Mouse (Mus musculus): ENCODE measurements around the gene Lsm4. TPM values are rescaled to one million over a fixed set of nuclear protein-coding genes. Genes with fewer than 3 reads are reported as not detected.

Lsm4 gene
- polyA plus RNA-seq, 1 experiment from 2014 or later: 98.5 TPM

GRCm38 (mm10) chr8:70678679-70679078, 5.6 kb downstream of the Lsm4 start:
- H3K27me3 ChIP-seq (ENCODE audit: insufficient read depth, low read length): no peaks in the 10 kb centered on the region
- DNase-seq (no peak), ATAC-seq (no peak)
- H3K27ac ChIP-seq (ENCODE audit: low read depth): no peak overlapping the region
- H3K4me3 ChIP-seq (ENCODE audit: low read depth, low read length): no peak overlapping the region
- no peaks in the 10 kb centered on the region for H3K9me3 ChIP-seq (ENCODE audit: low read length)
- peaks cover 10% of the 10 kb centered on the region for H3K36me3 ChIP-seq (replicated peaks; ENCODE audit: insufficient read depth, low read length)
- peaks cover 52% of the 10 kb centered on the region for H3K4me1 ChIP-seq (ENCODE audit: insufficient read depth)
- TF ChIP-seq CTCF (IDR thresholded peaks at IDR 0.05; ENCODE audit: low read depth) (no peak), EP300 (IDR thresholded peaks at IDR 0.05; ENCODE audit: low read depth) (no peak)
- no peak overlapping the region for H3K4me2 ChIP-seq (ENCODE audit: low read depth, low read length)
- H3K9ac ChIP-seq (replicated peaks): no peak overlapping the region; the same call in 1 of the 2 replicates

- no peaks in the 10 kb centered on the region for H3K9me3 ChIP-seq (ENCODE audit: low read length)
- ATAC-seq (0 out of 2 replicates have a peak, but pooled peaks have one; percentile 7), DNase-seq (no peak)
- TF ChIP-seq CTCF (IDR thresholded peaks at IDR 0.05; ENCODE audit: low read depth): no peak
- TF ChIP-seq EP300 (IDR thresholded peaks at IDR 0.05; ENCODE audit: low read depth): no peak
- no peak overlapping the region for H3K4me3 ChIP-seq (ENCODE audit: low read depth, low read length)
- H3K36me3 ChIP-seq (replicated peaks; ENCODE audit: insufficient read depth, low read length): peaks cover 10% of the 10 kb centered on the region
- no peak overlapping the region for H3K4me2 ChIP-seq (ENCODE audit: low read depth, low read length)
- no peaks in the 10 kb centered on the region for H3K27me3 ChIP-seq (ENCODE audit: insufficient read depth, low read length)
- peaks cover 44% of the 10 kb centered on the region for H3K4me1 ChIP-seq (ENCODE audit: insufficient read depth)
- peak overlapping the region; percentile 71 for H3K27ac ChIP-seq (ENCODE audit: low read depth)
- 80% methylated on average over 4 of the region's 4 CpGs for WGBS (ENCODE audit: insufficient replicate concordance)
- no peak overlapping the region for H3K9ac ChIP-seq (replicated peaks)
These were observed 6.4 kb downstream of the Lsm4 start for GRCm38 (mm10) chr8:70679404-70679803.

GRCm38 (mm10) chr8:70680039-70680438, 7.0 kb downstream of the Lsm4 start:
- H3K4me2 ChIP-seq (ENCODE audit: low read depth, low read length): no peak overlapping the region
- 0 out of 2 replicates have a peak overlapping the region, but pooled peaks have one; percentile 4 for H3K9ac ChIP-seq (replicated peaks)
- no peaks in the 10 kb centered on the region for H3K9me3 ChIP-seq (ENCODE audit: low read length)
- ATAC-seq (peak; percentile 85), DNase-seq (peak; percentile 54)
- peak overlapping the region; percentile 71 for H3K27ac ChIP-seq (ENCODE audit: low read depth)
- peaks cover 38% of the 10 kb centered on the region for H3K4me1 ChIP-seq (ENCODE audit: insufficient read depth)
- WGBS (ENCODE audit: insufficient replicate concordance): 75% methylated on average over 3 of the region's 3 CpGs
- TF ChIP-seq CTCF (IDR thresholded peaks at IDR 0.05; ENCODE audit: low read depth) (no peak), EP300 (IDR thresholded peaks at IDR 0.05; ENCODE audit: low read depth) (no peak)
- H3K27me3 ChIP-seq (ENCODE audit: insufficient read depth, low read length): no peaks in the 10 kb centered on the region
- H3K36me3 ChIP-seq (replicated peaks; ENCODE audit: insufficient read depth, low read length): peaks cover 10% of the 10 kb centered on the region
- no peak overlapping the region for H3K4me3 ChIP-seq (ENCODE audit: low read depth, low read length)

GRCm38 (mm10) chr8:70681410-70681809, 8.4 kb downstream of the Lsm4 start:
- Histone ChIP-seq H3K36me3 (replicated peaks; ENCODE audit: insufficient read depth, low read length) (peaks cover 10% of the 10 kb centered on the region), H3K4me1 (ENCODE audit: insufficient read depth) (peaks cover 37% of the 10 kb centered on the region), H3K9me3 (ENCODE audit: low read length) (no peaks in the 10 kb centered on the region), H3K27ac (ENCODE audit: low read depth) (no peak overlapping the region), H3K27me3 (ENCODE audit: insufficient read depth, low read length) (no peaks in the 10 kb centered on the region), H3K9ac (replicated peaks) (no peak overlapping the region), H3K4me3 (ENCODE audit: low read depth, low read length) (no peak overlapping the region), H3K4me2 (ENCODE audit: low read depth, low read length) (no peak overlapping the region)
- TF ChIP-seq CTCF (IDR thresholded peaks at IDR 0.05; ENCODE audit: low read depth): no peak
- no peak for TF ChIP-seq EP300 (IDR thresholded peaks at IDR 0.05; ENCODE audit: low read depth)
- WGBS (ENCODE audit: insufficient replicate concordance): 72% methylated on average over 3 of the region's 3 CpGs
- ATAC-seq (no peak), DNase-seq (no peak)

- H3K27ac ChIP-seq (ENCODE audit: low read depth): no peak overlapping the region
- 0 out of 2 replicates have a peak, but pooled peaks have one; percentile 3 for TF ChIP-seq CTCF (IDR thresholded peaks at IDR 0.05; ENCODE audit: low read depth)
- TF ChIP-seq EP300 (IDR thresholded peaks at IDR 0.05; ENCODE audit: low read depth): no peak
- no peak overlapping the region for H3K4me3 ChIP-seq (ENCODE audit: low read depth, low read length)
- H3K9me3 ChIP-seq (ENCODE audit: low read length): no peaks in the 10 kb centered on the region
- H3K27me3 ChIP-seq (ENCODE audit: insufficient read depth, low read length): no peaks in the 10 kb centered on the region
- WGBS (ENCODE audit: insufficient replicate concordance): 16% methylated on average over 19 of the region's 19 CpGs
- 0 out of 2 replicates have a peak overlapping the region, but pooled peaks have one; percentile 6 for H3K9ac ChIP-seq (replicated peaks)
- peaks cover 33% of the 10 kb centered on the region for H3K4me1 ChIP-seq (ENCODE audit: insufficient read depth)
- peaks cover 10% of the 10 kb centered on the region for H3K36me3 ChIP-seq (replicated peaks; ENCODE audit: insufficient read depth, low read length)
- no peak overlapping the region for H3K4me2 ChIP-seq (ENCODE audit: low read depth, low read length)
- DNase-seq (peak; percentile 42), ATAC-seq (no peak)
These were observed 9.1 kb downstream of the Lsm4 start for GRCm38 (mm10) chr8:70682193-70682592.

- Histone ChIP-seq H3K4me1 (ENCODE audit: insufficient read depth) (peaks cover 29% of the 10 kb centered on the region), H3K4me2 (ENCODE audit: low read depth, low read length) (no peak overlapping the region), H3K27me3 (ENCODE audit: insufficient read depth, low read length) (no peaks in the 10 kb centered on the region), H3K36me3 (replicated peaks; ENCODE audit: insufficient read depth, low read length) (peaks cover 10% of the 10 kb centered on the region), H3K9me3 (ENCODE audit: low read length) (no peaks in the 10 kb centered on the region), H3K27ac (ENCODE audit: low read depth) (no peak overlapping the region), H3K4me3 (ENCODE audit: low read depth, low read length) (no peak overlapping the region), H3K9ac (replicated peaks) (no peak overlapping the region)
- no peak for ATAC-seq
- DNase-seq: no peak
- 58% methylated on average over 3 of the region's 3 CpGs for WGBS (ENCODE audit: insufficient replicate concordance)
- TF ChIP-seq CTCF (IDR thresholded peaks at IDR 0.05; ENCODE audit: low read depth) (no peak), EP300 (IDR thresholded peaks at IDR 0.05; ENCODE audit: low read depth) (no peak)
These were observed 9.6 kb downstream of the Lsm4 start for GRCm38 (mm10) chr8:70682692-70683091.

GRCm38 (mm10) chr8:70684291-70684690, 11.2 kb downstream of the Lsm4 start:
- 58% methylated on average over 7 of the region's 7 CpGs for WGBS (ENCODE audit: insufficient replicate concordance)

More at GRCm38 (mm10) chr8:70684291-70684690, 11.2 kb downstream of the Lsm4 start:
- Histone ChIP-seq H3K27me3 (ENCODE audit: insufficient read depth, low read length) (no peaks in the 10 kb centered on the region), H3K4me3 (ENCODE audit: low read depth, low read length) (no peak overlapping the region), H3K9ac (replicated peaks) (no peak overlapping the region), H3K4me1 (ENCODE audit: insufficient read depth) (peaks cover 15% of the 10 kb centered on the region), H3K9me3 (ENCODE audit: low read length) (no peaks in the 10 kb centered on the region), H3K27ac (ENCODE audit: low read depth) (no peak overlapping the region), H3K4me2 (ENCODE audit: low read depth, low read length) (no peak overlapping the region), H3K36me3 (replicated peaks; ENCODE audit: insufficient read depth, low read length) (no peaks in the 10 kb centered on the region)
- peak; percentile 2; the same call in 1 of the 2 replicates for ATAC-seq
- TF ChIP-seq CTCF (IDR thresholded peaks at IDR 0.05; ENCODE audit: low read depth) (no peak), EP300 (IDR thresholded peaks at IDR 0.05; ENCODE audit: low read depth) (no peak)
- no peak for DNase-seq
